Mouse (Mus musculus) CH12.LX (cell line): ENCODE results near the gene Dlg2.

Experiments used
- CTCF ChIP-seq, 2 experiments: IDR thresholded peaks in 1 of 2; conservative IDR thresholded peaks in 1 of 2; 2 replicates each; pipeline ENCODE4 v1.5.1; 2011 to 2012; ENCODE audit warnings: low read depth in 2 of 2, low read length in 2 of 2, improper control_type of control experiment in 1 of 2, inconsistent platforms in 1 of 2, mild to moderate bottlenecking in 1 of 2, moderate library complexity in 1 of 2
- HCFC1 ChIP-seq: IDR thresholded peaks from 2 replicates; pipeline ENCODE4 v1.6.1; 2012; ENCODE audit warnings: low read depth, mild to moderate bottlenecking, inconsistent platforms, low read length, improper control_type of control experiment
- MYC ChIP-seq: IDR thresholded peaks from 2 replicates; pipeline ENCODE4 v1.6.1; 2011; ENCODE audit warnings: low read depth, mild to moderate bottlenecking, improper control_type of control experiment, low read length
- NRF1 ChIP-seq: IDR thresholded peaks from 2 replicates; pipeline ENCODE4 v1.6.1; 2014; ENCODE audit warnings: low read depth, mild to moderate bottlenecking, inconsistent platforms, low read length, improper control_type of control experiment, moderate library complexity
- RAD21 ChIP-seq: IDR thresholded peaks from 2 replicates; pipeline ENCODE4 v1.6.1; 2011; ENCODE audit warnings: low read depth, mild to moderate bottlenecking, low read length, improper control_type of control experiment, moderate library complexity
- TCF12 ChIP-seq: IDR thresholded peaks from 2 replicates; pipeline ENCODE4 v1.6.1; 2014; ENCODE audit warnings: low read depth, mild to moderate bottlenecking, inconsistent platforms, low read length, improper control_type of control experiment
- USF1 ChIP-seq: IDR thresholded peaks from 2 replicates; pipeline ENCODE4 v1.6.1; 2014; ENCODE audit warnings: low read depth, mild to moderate bottlenecking, inconsistent platforms, low read length, improper control_type of control experiment

GRCm38 (mm10) chr7:90949212-90949611 lies 472.7 kb downstream of the Dlg2 start:
- no peak for TF ChIP-seq TCF12
- TF ChIP-seq CTCF (conservative IDR thresholded peaks at IDR 0.05 in 1 of 2, IDR thresholded peaks at IDR 0.05 in 1 of 2; ENCODE audit: low read depth in 2 of 2, low read length in 2 of 2) = no peak
- no peak for TF ChIP-seq USF1
- TF ChIP-seq MYC = no peak
- TF ChIP-seq NRF1 = no peak
- no peak for TF ChIP-seq RAD21
- TF ChIP-seq HCFC1 = no peak
